Mouse (Mus musculus) embryonic facial prominence, embryonic 13.5 days (tissue): ENCODE data around the gene Nek10. TPM values are rescaled to one million over a fixed set of nuclear protein-coding genes. Genes with fewer than 3 reads are reported as not detected.
"Not testable (repeated sequence)": the region's sequence is repeated elsewhere in the genome, so short reads cannot be mapped to it uniquely, and the experiment has no call there.

ENCODE experiments used
- ATAC-seq: fragments of 200-750 bp; cut with Nextera tagmentation; 2 replicates; pipeline ENCODE4 v1.8.0; 2017; ENCODE audit warnings: low read depth; ENCODE audit not compliant: insufficient number of reproducible peaks, insufficient read depth, low FRiP score, low TSS enrichment
- H3K27ac ChIP-seq: fragments of 300-500 bp; sonication (generic); 2 replicates; pipeline ENCODE4 v1.5.1; 2015; ENCODE audit warnings: moderate library complexity, mild to moderate bottlenecking, inconsistent platforms
- H3K27me3 ChIP-seq: fragments of 300-500 bp; sonication (generic); 2 replicates; pipeline ENCODE4 v1.6.1; 2015; ENCODE audit warnings: mild to moderate bottlenecking, inconsistent platforms
- H3K36me3 ChIP-seq: fragments of 300-500 bp; sonication (generic); 2 replicates; pipeline ENCODE4 v1.6.1; 2015; ENCODE audit warnings: mild to moderate bottlenecking, inconsistent platforms
- H3K4me1 ChIP-seq: fragments of 300-500 bp; sonication (generic); 2 replicates; pipeline ENCODE4 v1.6.1; 2015; ENCODE audit warnings: inconsistent platforms
- H3K4me2 ChIP-seq: fragments of 300-500 bp; sonication (generic); 2 replicates; pipeline ENCODE4 v1.6.1; 2015; ENCODE audit warnings: moderate library complexity, mild to moderate bottlenecking, inconsistent platforms
- H3K4me3 ChIP-seq: fragments of 300-500 bp; sonication (generic); 2 replicates; pipeline ENCODE4 v1.5.1; 2015; ENCODE audit warnings: mild to moderate bottlenecking, inconsistent platforms
- H3K9ac ChIP-seq: fragments of 300-500 bp; sonication (generic); 2 replicates; pipeline ENCODE4 v1.6.1; 2015; ENCODE audit warnings: mild to moderate bottlenecking, inconsistent platforms
- H3K9me3 ChIP-seq: fragments of 300-500 bp; sonication (generic); 2 replicates; pipeline ENCODE4 v1.6.1; 2016; ENCODE audit warnings: inconsistent platforms
- WGBS: fragments of 180-500 bp; shearing (Covaris S2); methylation state at CpG from one replicate; pipeline ENCODE4 v1.1.7; 2015; ENCODE audit warnings: mixed read lengths; 5-methylcytosine and 5-hydroxymethylcytosine counted together
- polyA plus RNA-seq: library from polyadenylated mRNA; unstranded; fragments of >200 nt; fragmentation: Nextera tagmentation; extraction: Ambion mirVana; gene quantifications from 2 replicates; pipeline ENCODE4 v1.2.1, GENCODE M21; 2015

Gene Nek10
- 0.03 and 0.14 TPM in 2 replicates for polyA plus RNA-seq

GRCm38 (mm10) chr14:14803115-14803514 lies at the start of gene Nek10:
Gene Nek10, plus strand, starts transcription at chr14:14803415.
- not testable (repeated sequence) for H3K9me3 ChIP-seq, H3K4me3 ChIP-seq, H3K27ac ChIP-seq, H3K27me3 ChIP-seq, H3K4me1 ChIP-seq, H3K9ac ChIP-seq, ATAC-seq
- 47% methylated on average over 1 of the region's 2 CpGs for WGBS
- Histone ChIP-seq H3K4me2 (peak within 1 kb of the TSS; percentile 19), H3K36me3 (peaks cover 12% of the 10 kb centered on the region)

GRCm38 (mm10) chr14:14781169-14781568 lies 22.0 kb upstream of the Nek10 start:
- peaks cover 47% of the 10 kb centered on the region for H3K36me3 ChIP-seq
- H3K9ac ChIP-seq = no peak overlapping the region
- no peaks in the 10 kb centered on the region for H3K27me3 ChIP-seq
- no peak overlapping the region for H3K27ac ChIP-seq
- no peaks in the 10 kb centered on the region for H3K9me3 ChIP-seq
- H3K4me3 ChIP-seq = no peak overlapping the region
- no peak overlapping the region for H3K4me2 ChIP-seq
- H3K4me1 ChIP-seq = no peaks in the 10 kb centered on the region
- 83% methylated on average over 2 of the region's 2 CpGs for WGBS
- ATAC-seq = no peak

- Histone ChIP-seq H3K4me3 (no peak overlapping the region), H3K9me3 (no peaks in the 10 kb centered on the region), H3K4me1 (no peaks in the 10 kb centered on the region), H3K27ac (no peak overlapping the region), H3K4me2 (no peak overlapping the region), H3K27me3 (no peaks in the 10 kb centered on the region), H3K9ac (no peak overlapping the region), H3K36me3 (peaks cover 41% of the 10 kb centered on the region)
- ATAC-seq = no peak
- 90% methylated on average over 1 of the region's 1 CpGs for WGBS
Measured at GRCm38 (mm10) chr14:14784223-14784622, 19.0 kb upstream of the Nek10 start.

GRCm38 (mm10) chr14:14786979-14787378 lies 16.2 kb upstream of the Nek10 start:
- Histone ChIP-seq H3K27me3 (no peaks in the 10 kb centered on the region), H3K36me3 (peaks cover 41% of the 10 kb centered on the region), H3K9me3 (no peaks in the 10 kb centered on the region), H3K9ac (no peak overlapping the region), H3K4me1 (no peaks in the 10 kb centered on the region), H3K4me3 (no peak overlapping the region), H3K4me2 (no peak overlapping the region), H3K27ac (no peak overlapping the region)
- whole genome bisulfite sequencing = 86% methylated on average over 1 of the region's 1 CpGs
- no peak for ATAC-seq

GRCm38 (mm10) chr14:14789840-14790470 lies 13.3 kb upstream of the Nek10 start:
- Histone ChIP-seq H3K4me1 (no peaks in the 10 kb centered on the region), H3K27ac (no peak overlapping the region), H3K27me3 (no peaks in the 10 kb centered on the region), H3K4me3 (no peak overlapping the region), H3K9me3 (no peaks in the 10 kb centered on the region), H3K36me3 (peaks cover 37% of the 10 kb centered on the region), H3K9ac (no peak overlapping the region), H3K4me2 (no peak overlapping the region)
- 93% methylated on average over 4 of the region's 4 CpGs for WGBS
- no peak for ATAC-seq

GRCm38 (mm10) chr14:14799861-14800260 lies 3.4 kb upstream of the Nek10 start:
- ATAC-seq = no peak
- 84% methylated on average over 5 of the region's 5 CpGs for WGBS

GRCm38 (mm10) chr14:14800332-14800731 lies 2.9 kb upstream of the Nek10 start:
- ATAC-seq = no peak
- Histone ChIP-seq H3K4me1 (no peaks in the 10 kb centered on the region; the same call in none of the 2 replicates), H3K9ac (no peak overlapping the region), H3K4me3 (no peak overlapping the region), H3K27me3 (no peaks in the 10 kb centered on the region), H3K9me3 (no peaks in the 10 kb centered on the region), H3K4me2 (no peak overlapping the region), H3K27ac (no peak overlapping the region), H3K36me3 (peaks cover 16% of the 10 kb centered on the region)
- WGBS = 94% methylated on average over 4 of the region's 4 CpGs

More at GRCm38 (mm10) chr14:14799861-14800260, 3.4 kb upstream of the Nek10 start:
- Histone ChIP-seq H3K27me3 (no peaks in the 10 kb centered on the region), H3K4me2 (no peak overlapping the region), H3K4me3 (no peak overlapping the region), H3K27ac (no peak overlapping the region), H3K4me1 (no peaks in the 10 kb centered on the region; the same call in none of the 2 replicates), H3K36me3 (peaks cover 16% of the 10 kb centered on the region), H3K9me3 (no peaks in the 10 kb centered on the region), H3K9ac (no peak overlapping the region)

- ATAC-seq = no peak
- H3K27ac ChIP-seq = no peak overlapping the region
- peaks cover 16% of the 10 kb centered on the region for H3K36me3 ChIP-seq
- no peak overlapping the region for H3K4me3 ChIP-seq
- no peak overlapping the region for H3K9ac ChIP-seq
- H3K4me1 ChIP-seq = no peaks in the 10 kb centered on the region; the same call in none of the 2 replicates
- 96% methylated on average over 3 of the region's 3 CpGs for WGBS
- no peaks in the 10 kb centered on the region for H3K9me3 ChIP-seq
- H3K27me3 ChIP-seq = no peaks in the 10 kb centered on the region
- no peak overlapping the region for H3K4me2 ChIP-seq
Measured at GRCm38 (mm10) chr14:14800810-14801209, 2.4 kb upstream of the Nek10 start.

GRCm38 (mm10) chr14:14803921-14804517 lies 804 bp downstream of the Nek10 start:
- WGBS = 10% methylated on average over 10 of the region's 10 CpGs
- Histone ChIP-seq H3K4me2 (peak overlapping the region; percentile 19), H3K27ac (no peak overlapping the region), H3K36me3 (peaks cover 12% of the 10 kb centered on the region), H3K9ac (no peak overlapping the region), H3K4me1 (no peaks in the 10 kb centered on the region; the same call in none of the 2 replicates), H3K9me3 (no peaks in the 10 kb centered on the region), H3K4me3 (no peak overlapping the region), H3K27me3 (no peaks in the 10 kb centered on the region)
- peak; percentile 81 for ATAC-seq

- no peaks in the 10 kb centered on the region for H3K27me3 ChIP-seq
- H3K4me3 ChIP-seq = no peak overlapping the region
- H3K36me3 ChIP-seq = peaks cover 12% of the 10 kb centered on the region
- no peak overlapping the region for H3K9ac ChIP-seq
- no peak overlapping the region for H3K27ac ChIP-seq
- H3K4me1 ChIP-seq = no peaks in the 10 kb centered on the region; the same call in none of the 2 replicates
- 71% methylated on average over 5 of the region's 5 CpGs for WGBS
- no peak overlapping the region for H3K4me2 ChIP-seq
- no peak; the same call in 1 of the 2 replicates for ATAC-seq
- H3K9me3 ChIP-seq = no peaks in the 10 kb centered on the region
Measured at GRCm38 (mm10) chr14:14804518-14805212, 1.4 kb downstream of the Nek10 start.

GRCm38 (mm10) chr14:14832520-14833240 lies 29.5 kb downstream of the Nek10 start:
- no peaks in the 10 kb centered on the region for H3K4me1 ChIP-seq
- no peak overlapping the region for H3K4me3 ChIP-seq
- no peaks in the 10 kb centered on the region for H3K36me3 ChIP-seq
- no peaks in the 10 kb centered on the region for H3K27me3 ChIP-seq
- no peak for ATAC-seq
- 77% methylated on average over 12 of the region's 12 CpGs for WGBS
- no peak overlapping the region for H3K27ac ChIP-seq
- H3K4me2 ChIP-seq = no peak overlapping the region
- H3K9ac ChIP-seq = no peak overlapping the region
- H3K9me3 ChIP-seq = no peaks in the 10 kb centered on the region
